Mouse (Mus musculus) heart, embryonic 10.5 days (tissue): ENCODE measurements around the gene Atl1. TPM values are rescaled to one million over a fixed set of nuclear protein-coding genes. Genes with fewer than 3 reads are reported as not detected.
A peak's percentile ranks its signal among the peaks of the same experiment; 100 is the strongest.

ENCODE experiments used
- DNase-seq: peaks from one replicate; pipeline ENCODE4 v3.0.0-alpha.2; 2017; ENCODE audit warnings: low spot score
- H3K27ac ChIP-seq: fragments of 300-500 bp; sonication (generic); 2 replicates; pipeline ENCODE4 v1.5.1; 2016; ENCODE audit warnings: mild to moderate bottlenecking
- H3K27me3 ChIP-seq: fragments of 300-500 bp; sonication (generic); 2 replicates; pipeline ENCODE4 v1.6.1; 2016; ENCODE audit warnings: mild to moderate bottlenecking; ENCODE audit not compliant: poor library complexity, insufficient read depth, severe bottlenecking
- H3K36me3 ChIP-seq: fragments of 300-500 bp; sonication (generic); 2 replicates; pipeline ENCODE4 v1.6.1; 2016; ENCODE audit warnings: mild to moderate bottlenecking, moderate library complexity
- H3K4me1 ChIP-seq: fragments of 300-500 bp; sonication (generic); 2 replicates; pipeline ENCODE4 v1.6.1; 2016; ENCODE audit warnings: mild to moderate bottlenecking
- H3K4me3 ChIP-seq: fragments of 300-500 bp; sonication (generic); 2 replicates; pipeline ENCODE4 v1.5.1; 2016; ENCODE audit warnings: mild to moderate bottlenecking, moderate library complexity
- H3K9me3 ChIP-seq: fragments of 300-500 bp; sonication (generic); 2 replicates; pipeline ENCODE4 v1.6.1; 2016; ENCODE audit warnings: mild to moderate bottlenecking, moderate library complexity
- WGBS: fragments of 180-500 bp; shearing (Covaris S2); methylation state at CpG from one replicate; pipeline ENCODE4 v1.1.7; 2016; 5-methylcytosine and 5-hydroxymethylcytosine counted together
- polyA plus RNA-seq: library from polyadenylated mRNA; unstranded; fragments of >200 nt; fragmentation: Nextera tagmentation; extraction: Ambion mirVana; gene quantifications from 2 replicates; pipeline ENCODE4 v1.2.1, GENCODE M21; 2016

Gene Atl1
- polyA plus RNA-seq, 1 experiment from 2014 or later, result 6.5 TPM

- Histone ChIP-seq H3K36me3 (peaks cover 12% of the 10 kb centered on the region; the same call in 1 of the 2 replicates), H3K27ac (no peak overlapping the region), H3K27me3 (no peaks in the 10 kb centered on the region), H3K4me3 (no peak overlapping the region), H3K9me3 (no peaks in the 10 kb centered on the region), H3K4me1 (peaks cover 10% of the 10 kb centered on the region)
- 84% methylated on average over 5 of the region's 5 CpGs for WGBS
- no peak for DNase-seq
Observed at GRCm38 (mm10) chr12:69863505-69863904, 28.9 kb upstream of the Atl1 start.

- 0 out of 2 replicates have a peak, but pooled peaks cover 3% of the 10 kb centered on the region for H3K4me1 ChIP-seq
- H3K36me3 ChIP-seq, result peaks cover 12% of the 10 kb centered on the region; the same call in 1 of the 2 replicates
- WGBS, result 62% methylated on average over 4 of the region's 4 CpGs
- H3K27ac ChIP-seq, result no peak overlapping the region
- DNase-seq, result no peak
- H3K4me3 ChIP-seq, result no peak overlapping the region
- no peaks in the 10 kb centered on the region for H3K27me3 ChIP-seq
- H3K9me3 ChIP-seq, result no peaks in the 10 kb centered on the region
Observed at GRCm38 (mm10) chr12:69864164-69864692, 28.2 kb upstream of the Atl1 start.

- Histone ChIP-seq H3K4me3 (no peak overlapping the region), H3K27ac (no peak overlapping the region), H3K4me1 (no peaks in the 10 kb centered on the region), H3K27me3 (no peaks in the 10 kb centered on the region), H3K36me3 (peaks cover 30% of the 10 kb centered on the region), H3K9me3 (no peaks in the 10 kb centered on the region)
- no peak for DNase-seq
- WGBS, result 78% methylated on average over 5 of the region's 5 CpGs
Observed at GRCm38 (mm10) chr12:69867338-69867737, 25.1 kb upstream of the Atl1 start.

GRCm38 (mm10) chr12:69871632-69872031 lies 20.8 kb upstream of the Atl1 start:
- DNase-seq, result no peak
- Histone ChIP-seq H3K4me1 (peaks cover 3% of the 10 kb centered on the region; the same call in 1 of the 2 replicates), H3K27me3 (no peaks in the 10 kb centered on the region), H3K36me3 (peaks cover 22% of the 10 kb centered on the region), H3K4me3 (no peak overlapping the region), H3K9me3 (no peaks in the 10 kb centered on the region), H3K27ac (no peak overlapping the region)
- WGBS, result 93% methylated on average over 5 of the region's 5 CpGs

GRCm38 (mm10) chr12:69877842-69878363 lies 14.5 kb upstream of the Atl1 start:
- no peak for DNase-seq
- H3K9me3 ChIP-seq, result no peaks in the 10 kb centered on the region
- no peaks in the 10 kb centered on the region for H3K27me3 ChIP-seq
- H3K4me3 ChIP-seq, result no peak overlapping the region
- no peaks in the 10 kb centered on the region for H3K36me3 ChIP-seq
- WGBS, result 83% methylated on average over 9 of the region's 9 CpGs
- no peak overlapping the region for H3K27ac ChIP-seq
- H3K4me1 ChIP-seq, result peaks cover 41% of the 10 kb centered on the region

- Histone ChIP-seq H3K36me3 (peaks cover 3% of the 10 kb centered on the region; the same call in 1 of the 2 replicates), H3K27ac (0 out of 2 replicates have a peak overlapping the region, but pooled peaks have one; percentile 29), H3K4me1 (peaks cover 41% of the 10 kb centered on the region), H3K4me3 (no peak overlapping the region), H3K27me3 (no peaks in the 10 kb centered on the region), H3K9me3 (no peaks in the 10 kb centered on the region)
- 16% methylated on average over 4 of the region's 4 CpGs for WGBS
- DNase-seq, result no peak
Observed at GRCm38 (mm10) chr12:69879172-69879665, 13.2 kb upstream of the Atl1 start.

- DNase-seq, result no peak
- 32% methylated on average over 6 of the region's 6 CpGs for WGBS
- Histone ChIP-seq H3K27ac (0 out of 2 replicates have a peak overlapping the region, but pooled peaks have one; percentile 29), H3K36me3 (peaks cover 4% of the 10 kb centered on the region; the same call in 1 of the 2 replicates), H3K4me1 (peaks cover 41% of the 10 kb centered on the region), H3K27me3 (no peaks in the 10 kb centered on the region), H3K9me3 (no peaks in the 10 kb centered on the region), H3K4me3 (no peak overlapping the region)
Observed at GRCm38 (mm10) chr12:69879739-69880138, 12.7 kb upstream of the Atl1 start.

- 52% methylated on average over 10 of the region's 10 CpGs for WGBS
- DNase-seq, result no peak
- Histone ChIP-seq H3K4me1 (peaks cover 38% of the 10 kb centered on the region), H3K9me3 (no peaks in the 10 kb centered on the region), H3K27ac (no peak overlapping the region), H3K4me3 (no peak overlapping the region), H3K36me3 (peaks cover 4% of the 10 kb centered on the region; the same call in 1 of the 2 replicates), H3K27me3 (no peaks in the 10 kb centered on the region)
Observed at GRCm38 (mm10) chr12:69881198-69881905, 11.1 kb upstream of the Atl1 start.

- no peak for DNase-seq
- Histone ChIP-seq H3K9me3 (no peaks in the 10 kb centered on the region), H3K27me3 (no peaks in the 10 kb centered on the region), H3K4me3 (no peak overlapping the region), H3K36me3 (peaks cover 13% of the 10 kb centered on the region), H3K27ac (no peak overlapping the region), H3K4me1 (peaks cover 25% of the 10 kb centered on the region)
- WGBS, result 96% methylated on average over 5 of the region's 5 CpGs
Observed at GRCm38 (mm10) chr12:69884053-69884452, 8.4 kb upstream of the Atl1 start.

GRCm38 (mm10) chr12:69885170-69885923 lies 7.1 kb upstream of the Atl1 start:
- Histone ChIP-seq H3K4me3 (no peak overlapping the region), H3K4me1 (peaks cover 22% of the 10 kb centered on the region)
- 94% methylated on average over 5 of the region's 5 CpGs for WGBS

GRCm38 (mm10) chr12:69887776-69888175 lies 4.6 kb upstream of the Atl1 start:
- no peak for DNase-seq
- H3K4me3 ChIP-seq, result no peak overlapping the region
- H3K9me3 ChIP-seq, result no peaks in the 10 kb centered on the region
- no peak overlapping the region for H3K27ac ChIP-seq
- peaks cover 24% of the 10 kb centered on the region for H3K4me1 ChIP-seq
- H3K27me3 ChIP-seq, result no peaks in the 10 kb centered on the region
- 76% methylated on average over 6 of the region's 6 CpGs for WGBS
- H3K36me3 ChIP-seq, result peaks cover 13% of the 10 kb centered on the region

More at GRCm38 (mm10) chr12:69885170-69885923, 7.1 kb upstream of the Atl1 start:
- H3K27ac ChIP-seq, result no peak overlapping the region
- no peak for DNase-seq
- H3K36me3 ChIP-seq, result peaks cover 13% of the 10 kb centered on the region
- H3K9me3 ChIP-seq, result no peaks in the 10 kb centered on the region
- no peaks in the 10 kb centered on the region for H3K27me3 ChIP-seq

GRCm38 (mm10) chr12:69888345-69888744 lies 4.1 kb upstream of the Atl1 start:
- H3K9me3 ChIP-seq, result no peaks in the 10 kb centered on the region
- 83% methylated on average over 1 of the region's 1 CpGs for WGBS
- H3K27me3 ChIP-seq, result no peaks in the 10 kb centered on the region
- no peak overlapping the region for H3K4me3 ChIP-seq
- peaks cover 26% of the 10 kb centered on the region for H3K4me1 ChIP-seq
- no peak overlapping the region for H3K27ac ChIP-seq
- peaks cover 13% of the 10 kb centered on the region for H3K36me3 ChIP-seq
- DNase-seq, result no peak
